Mouse (Mus musculus): ENCODE results near the gene Rdh19.
"Not testable (repeated sequence)": the region's sequence is repeated elsewhere in the genome, so short reads cannot be mapped to it uniquely, and the experiment has no call there.

Gene Rdh19

GRCm38 (mm10) chr10:127849628-127850027 is at the start of gene Rdh19:
Rdh19 (plus strand) TSS chr10:127849928.
- DNase-seq (ENCODE audit: low read depth), result no peak

GRCm38 (mm10) chr10:127800891-127801290 is 48.8 kb upstream of the Rdh19 start, which contains the start of gene Rdh16:
Rdh16 (plus strand) TSS chr10:127801152.
- no peak for DNase-seq (ENCODE audit: low read depth)

- DNase-seq (ENCODE audit: low read depth), result no peak
These were observed 48.1 kb upstream of the Rdh19 start for GRCm38 (mm10) chr10:127801612-127802011.

- DNase-seq (ENCODE audit: low read depth), result no peak
These were observed 47.5 kb upstream of the Rdh19 start for GRCm38 (mm10) chr10:127802236-127802635.

- no peak for DNase-seq (ENCODE audit: low read depth)
These were observed 45.3 kb upstream of the Rdh19 start for GRCm38 (mm10) chr10:127804416-127804815.

- DNase-seq (ENCODE audit: low read depth), result no peak
These were observed 33.8 kb upstream of the Rdh19 start for GRCm38 (mm10) chr10:127815888-127816287.

- not testable (repeated sequence) for DNase-seq (ENCODE audit: low read depth)
These were observed 32.3 kb upstream of the Rdh19 start for GRCm38 (mm10) chr10:127817268-127817910.

- DNase-seq (ENCODE audit: low read depth), result not testable (repeated sequence)
These were observed 27.9 kb upstream of the Rdh19 start for GRCm38 (mm10) chr10:127821806-127822205.

GRCm38 (mm10) chr10:127825386-127825785 is 24.3 kb upstream of the Rdh19 start:
- peak; percentile 1 for DNase-seq (ENCODE audit: low read depth)

- no peak for DNase-seq (ENCODE audit: low read depth)
These were observed 20.6 kb upstream of the Rdh19 start for GRCm38 (mm10) chr10:127829121-127829520.

- DNase-seq (ENCODE audit: low read depth), result not testable (repeated sequence)
These were observed 15.5 kb upstream of the Rdh19 start for GRCm38 (mm10) chr10:127834186-127834585.

- no peak for DNase-seq (ENCODE audit: low read depth)
These were observed 14.4 kb upstream of the Rdh19 start for GRCm38 (mm10) chr10:127835292-127835691.

GRCm38 (mm10) chr10:127837793-127838192 is 11.9 kb upstream of the Rdh19 start:
- DNase-seq (ENCODE audit: low read depth), result not testable (repeated sequence)

GRCm38 (mm10) chr10:127838539-127838938 is 11.2 kb upstream of the Rdh19 start:
- no peak for DNase-seq (ENCODE audit: low read depth)

- DNase-seq (ENCODE audit: low read depth), result no peak
These were observed 9.0 kb upstream of the Rdh19 start for GRCm38 (mm10) chr10:127840776-127841175.

GRCm38 (mm10) chr10:127845945-127846344 is 3.8 kb upstream of the Rdh19 start:
- not testable (repeated sequence) for DNase-seq (ENCODE audit: low read depth)

GRCm38 (mm10) chr10:127848089-127848488 is 1.6 kb upstream of the Rdh19 start:
- no peak for DNase-seq (ENCODE audit: low read depth)

- no peak for DNase-seq (ENCODE audit: low read depth)
These were observed 6.6 kb downstream of the Rdh19 start for GRCm38 (mm10) chr10:127856376-127856775.

- DNase-seq (ENCODE audit: low read depth), result no peak
These were observed 15.2 kb downstream of the Rdh19 start for GRCm38 (mm10) chr10:127864931-127865330.

GRCm38 (mm10) chr10:127866232-127866631 is 16.5 kb downstream of the Rdh19 start, which contains the start of gene Rdh16f2:
Rdh16f2 (plus strand) TSS chr10:127866474.
- no peak for DNase-seq (ENCODE audit: low read depth)

GRCm38 (mm10) chr10:127872484-127872883 is 22.8 kb downstream of the Rdh19 start:
- DNase-seq (ENCODE audit: low read depth), result no peak

GRCm38 (mm10) chr10:127877681-127878080 is 28.0 kb downstream of the Rdh19 start:
- DNase-seq (ENCODE audit: low read depth), result no peak

- DNase-seq (ENCODE audit: low read depth), result no peak
These were observed 28.7 kb downstream of the Rdh19 start for GRCm38 (mm10) chr10:127878262-127879057.
